Mouse (Mus musculus): Measurements from ENCODE around the gene Bdp1.

DNA sequence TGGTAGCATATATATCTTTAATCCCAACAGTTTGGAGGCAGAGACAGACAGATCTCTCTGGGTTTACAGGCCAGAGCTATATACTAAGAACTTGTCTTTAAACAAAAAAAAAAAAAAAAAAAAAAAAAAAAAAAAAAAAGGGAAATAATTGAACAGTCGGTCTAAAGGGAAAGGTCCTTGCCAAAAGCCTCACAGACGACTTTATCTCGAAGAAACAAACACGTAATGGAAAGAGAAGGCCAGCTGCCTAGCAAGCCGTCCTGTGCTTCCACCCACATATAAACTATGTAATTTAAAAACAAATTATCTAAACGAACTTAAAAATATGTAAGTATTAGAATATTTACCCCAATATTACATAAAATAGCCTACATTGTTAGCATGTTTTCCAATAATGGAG, 36.0 kb downstream of the Bdp1 start:
- no peak for TF ChIP-seq CTCF (IDR thresholded peaks at IDR 0.05; ENCODE audit: low read depth, low read length)
- no peak for TF ChIP-seq GATA2 (IDR thresholded peaks at IDR 0.05; ENCODE audit: borderline replicate concordance, low read depth, low read length)
- TF ChIP-seq GATA1 (IDR thresholded peaks at IDR 0.05; ENCODE audit: borderline replicate concordance, low read length): no peak
- TF ChIP-seq POLR2AphosphoS5 (IDR thresholded peaks at IDR 0.05; ENCODE audit: insufficient replicate concordance, low read depth, low read length): no peak

Data from G1E (cell line).